Mouse (Mus musculus): ENCODE results near the gene Rnf2.

GRCm38 (mm10) chr1:151545571-151545970 is 44.8 kb upstream of the Rnf2 start:
- TF ChIP-seq POLR2A (IDR thresholded peaks at IDR 0.05; ENCODE audit: insufficient read length, low read depth) (no peak), E2F4 (IDR thresholded peaks at IDR 0.05; ENCODE audit: insufficient read depth) (no peak), MYOG (IDR thresholded peaks at IDR 0.05; ENCODE audit: control insufficient read depth in 1 of 3, insufficient read depth in 1 of 3, insufficient read length in 2 of 3, low read depth in 2 of 3) (no peak), TCF12 (IDR thresholded peaks at IDR 0.05; ENCODE audit: insufficient read depth, poor library complexity, severe bottlenecking) (no peak), POLR2AphosphoS2 (IDR thresholded peaks at IDR 0.05; ENCODE audit: insufficient read length, low read depth) (no peak), TCF3 (IDR thresholded peaks at IDR 0.05; ENCODE audit: insufficient read length, low read depth) (no peak), CEBPB (IDR thresholded peaks at IDR 0.05; ENCODE audit: insufficient read depth, poor library complexity, severe bottlenecking) (no peak)

Measured in myocyte (in vitro differentiated cells).